Mouse (Mus musculus): Measurements from ENCODE around the gene Ccdc50. TPM values are rescaled to one million over a fixed set of nuclear protein-coding genes. Genes with fewer than 3 reads are reported as not detected.

Gene Ccdc50
- total RNA-seq, 2 experiments from 2014 or later = 173 to 199 TPM

Other genes starting within 250 kb of the Ccdc50 start
- not detected in 2 replicates for gene Ostn, start 81.4 kb upstream of the Ccdc50 start, total RNA-seq (2015)
- gene Ostn, start 81.4 kb upstream of the Ccdc50 start, total RNA-seq (2017) = not detected in 2 replicates
- not detected in 2 replicates for gene Uts2b, start 18.6 kb upstream of the Ccdc50 start, total RNA-seq (2015)
- gene Uts2b, start 18.6 kb upstream of the Ccdc50 start, total RNA-seq (2017) = not detected in 2 replicates

Measured in megakaryocyte, adult 5-6 weeks (primary cell).